Mouse (Mus musculus) WW6 (cell line): ENCODE data around the gene Nhs.

ENCODE experiments used
- DNase-seq: peaks from one replicate; pipeline ENCODE4 v3.0.0-alpha.2; 2013; ENCODE audit warnings: low read depth, low spot score

The Nhs gene

GRCm38 (mm10) chrX:162020039-162020566 lies 139.4 kb downstream of the Nhs start:
- DNase-seq: no peak

GRCm38 (mm10) chrX:162017471-162017870 lies 142.1 kb downstream of the Nhs start:
- no peak for DNase-seq

- DNase-seq: no peak
Measured at GRCm38 (mm10) chrX:162012570-162012969, 147.0 kb downstream of the Nhs start.

- DNase-seq: no peak
Measured at GRCm38 (mm10) chrX:162009876-162010275, 149.7 kb downstream of the Nhs start.

GRCm38 (mm10) chrX:162003818-162004217 lies 155.7 kb downstream of the Nhs start:
- no peak for DNase-seq

GRCm38 (mm10) chrX:161998876-161999275 lies 160.7 kb downstream of the Nhs start:
- no peak for DNase-seq

- DNase-seq: no peak
Measured at GRCm38 (mm10) chrX:161997170-161997795, 162.2 kb downstream of the Nhs start.

GRCm38 (mm10) chrX:161990171-161990570 lies 169.4 kb downstream of the Nhs start:
- no peak for DNase-seq

GRCm38 (mm10) chrX:161984961-161985360 lies 174.6 kb downstream of the Nhs start:
- no peak for DNase-seq

- no peak for DNase-seq
Measured at GRCm38 (mm10) chrX:161981399-161981798, 178.1 kb downstream of the Nhs start.

- DNase-seq: no peak
Measured at GRCm38 (mm10) chrX:161979946-161980345, 179.6 kb downstream of the Nhs start.

GRCm38 (mm10) chrX:161977236-161977841 lies 182.2 kb downstream of the Nhs start:
- no peak for DNase-seq

GRCm38 (mm10) chrX:161976376-161976775 lies 183.2 kb downstream of the Nhs start:
- no peak for DNase-seq

- DNase-seq: no peak
Measured at GRCm38 (mm10) chrX:161973572-161973971, 186.0 kb downstream of the Nhs start.

GRCm38 (mm10) chrX:161972723-161973122 lies 186.8 kb downstream of the Nhs start:
- no peak for DNase-seq

- no peak for DNase-seq
Measured at GRCm38 (mm10) chrX:161971961-161972502, 187.5 kb downstream of the Nhs start.

GRCm38 (mm10) chrX:161971131-161971530 lies 188.4 kb downstream of the Nhs start:
- no peak for DNase-seq

GRCm38 (mm10) chrX:161967692-161968091 lies 191.8 kb downstream of the Nhs start:
- no peak for DNase-seq

- no peak for DNase-seq
Measured at GRCm38 (mm10) chrX:161963372-161963771, 196.2 kb downstream of the Nhs start.

GRCm38 (mm10) chrX:161962855-161963254 lies 196.7 kb downstream of the Nhs start:
- no peak for DNase-seq

- DNase-seq: no peak
Measured at GRCm38 (mm10) chrX:161961756-161962155, 197.8 kb downstream of the Nhs start.

GRCm38 (mm10) chrX:161961176-161961575 lies 198.4 kb downstream of the Nhs start:
- DNase-seq: no peak

GRCm38 (mm10) chrX:161952356-161952755 lies 207.2 kb downstream of the Nhs start:
- DNase-seq: no peak
